Mouse (Mus musculus): ENCODE measurements around the gene Igsf8. TPM values are rescaled to one million over a fixed set of nuclear protein-coding genes. Genes with fewer than 3 reads are reported as not detected.

Gene Igsf8
- polyA plus RNA-seq, 1 experiment from 2014 or later, result 54.4 TPM

DNA sequence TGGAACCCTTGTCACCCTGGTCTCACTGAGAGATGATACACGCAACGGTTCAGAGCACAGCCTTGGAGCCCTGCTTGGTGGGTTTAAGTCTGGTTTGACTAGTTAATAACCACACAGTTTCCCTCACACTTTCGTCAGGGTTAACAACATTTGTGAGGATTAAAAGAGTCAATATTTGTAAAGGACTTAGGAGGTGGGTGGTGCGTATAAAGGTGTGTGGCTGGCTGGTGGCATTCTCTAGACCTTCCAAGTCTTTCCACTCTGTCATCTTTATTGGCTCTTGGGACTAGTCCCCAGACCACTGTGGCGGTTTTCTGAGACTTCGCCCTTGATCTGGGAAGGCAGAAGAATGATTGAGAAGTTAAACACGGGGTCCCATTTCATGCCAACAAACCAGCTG, 83.4 kb downstream of the Igsf8 start:
- Histone ChIP-seq H3K9ac (no peak overlapping the region), H3K36me3 (no peaks in the 10 kb centered on the region), H3K9me3 (replicated peaks) (no peaks in the 10 kb centered on the region), H3K27me3 (peaks cover 33% of the 10 kb centered on the region), H3K4me3 (replicated peaks) (no peak overlapping the region), H3K4me2 (no peak overlapping the region), H3K4me1 (peaks cover 14% of the 10 kb centered on the region), H3K27ac (no peak overlapping the region)
- WGBS, result 80% methylated on average over 7 of the region's 7 CpGs
- no peak for ATAC-seq (replicated peaks; ENCODE audit: low FRiP score)

DNA sequence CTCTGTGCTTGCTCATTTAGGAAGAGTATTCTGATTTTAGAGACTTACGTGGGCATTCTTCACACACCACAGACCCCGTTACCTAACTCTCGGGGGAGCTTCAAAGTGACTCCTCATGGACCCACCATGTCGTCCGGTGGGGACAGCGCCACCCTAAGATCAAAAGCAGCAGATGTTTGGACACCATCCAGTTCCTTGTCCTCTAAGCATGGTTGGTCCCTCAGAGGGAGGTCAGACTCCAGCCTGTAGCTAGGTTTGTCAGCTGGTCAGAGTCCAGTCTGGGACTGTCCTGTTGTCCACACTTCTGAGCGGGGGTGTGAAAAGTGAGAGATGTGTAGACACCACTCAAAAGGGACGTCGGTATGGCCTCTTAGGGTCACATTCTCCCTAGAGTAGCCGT, 85.3 kb downstream of the Igsf8 start:
- 75% methylated on average over 10 of the region's 10 CpGs for WGBS
- peaks cover 37% of the 10 kb centered on the region for H3K27me3 ChIP-seq
- ATAC-seq (replicated peaks; ENCODE audit: low FRiP score), result no peak

DNA sequence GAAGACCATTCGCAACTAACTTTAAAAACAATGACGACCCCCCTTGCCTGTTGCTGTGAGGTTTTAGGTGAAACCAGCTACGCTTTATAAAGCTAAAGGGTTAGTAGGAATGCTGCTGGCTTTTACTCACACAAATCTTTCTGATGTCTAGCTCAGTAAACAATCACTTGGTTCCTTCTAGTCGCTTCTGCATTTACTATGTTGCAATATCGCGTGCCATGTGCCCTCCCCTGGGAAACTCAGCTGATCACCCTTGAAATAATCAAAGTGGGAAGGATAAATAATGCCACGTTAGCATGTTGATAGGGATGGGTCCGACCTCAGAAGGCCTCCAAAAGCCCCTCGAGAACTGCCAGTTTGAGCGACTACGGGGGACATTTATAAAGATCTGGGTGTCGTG, 85.9 kb downstream of the Igsf8 start:
- 88% methylated on average over 12 of the region's 12 CpGs for WGBS
- ATAC-seq (replicated peaks; ENCODE audit: low FRiP score), result no peak
- no peak overlapping the region for H3K4me3 ChIP-seq (replicated peaks)
- H3K36me3 ChIP-seq, result no peaks in the 10 kb centered on the region
- peaks cover 23% of the 10 kb centered on the region for H3K4me1 ChIP-seq
- no peak overlapping the region for H3K27ac ChIP-seq
- no peak overlapping the region for H3K4me2 ChIP-seq
- H3K9ac ChIP-seq, result no peak overlapping the region
- peaks cover 36% of the 10 kb centered on the region for H3K27me3 ChIP-seq
- no peaks in the 10 kb centered on the region for H3K9me3 ChIP-seq (replicated peaks)

More for the DNA sequence above, 85.3 kb downstream of the Igsf8 start:
- no peak overlapping the region for H3K4me3 ChIP-seq (replicated peaks)
- H3K4me2 ChIP-seq, result no peak overlapping the region
- no peak overlapping the region for H3K9ac ChIP-seq
- H3K36me3 ChIP-seq, result no peaks in the 10 kb centered on the region
- no peak overlapping the region for H3K27ac ChIP-seq
- H3K9me3 ChIP-seq (replicated peaks), result no peaks in the 10 kb centered on the region
- peaks cover 21% of the 10 kb centered on the region for H3K4me1 ChIP-seq

DNA sequence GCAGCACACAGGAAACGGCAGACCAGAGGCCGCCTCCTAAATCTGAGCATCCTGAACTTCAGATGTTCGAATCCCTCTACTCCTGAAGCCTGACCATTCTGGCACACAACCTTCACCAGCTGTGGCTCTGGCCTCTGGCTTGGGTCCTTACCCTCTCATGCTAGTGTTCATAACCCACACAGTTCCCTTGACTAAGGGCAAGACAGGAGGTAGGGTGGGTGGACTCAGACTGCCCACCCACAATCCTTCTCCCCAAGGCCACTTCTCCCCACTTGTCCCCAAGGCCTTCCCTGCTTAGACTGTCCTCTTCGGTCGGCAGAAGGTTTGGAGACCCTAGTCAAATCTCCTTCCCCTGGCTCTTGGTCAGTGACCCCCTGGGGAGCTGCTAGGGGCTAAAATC, 88.1 kb downstream of the Igsf8 start:
- Histone ChIP-seq H3K4me1 (peaks cover 26% of the 10 kb centered on the region), H3K36me3 (no peaks in the 10 kb centered on the region), H3K4me3 (replicated peaks) (no peak overlapping the region), H3K27me3 (peaks cover 26% of the 10 kb centered on the region), H3K9me3 (replicated peaks) (no peaks in the 10 kb centered on the region), H3K27ac (peak overlapping the region; percentile 88), H3K4me2 (0 out of 2 replicates have a peak overlapping the region, but pooled peaks have one; percentile 24), H3K9ac (no peak overlapping the region)
- no peak for ATAC-seq (replicated peaks; ENCODE audit: low FRiP score)
- 67% methylated on average over 5 of the region's 5 CpGs for WGBS

DNA sequence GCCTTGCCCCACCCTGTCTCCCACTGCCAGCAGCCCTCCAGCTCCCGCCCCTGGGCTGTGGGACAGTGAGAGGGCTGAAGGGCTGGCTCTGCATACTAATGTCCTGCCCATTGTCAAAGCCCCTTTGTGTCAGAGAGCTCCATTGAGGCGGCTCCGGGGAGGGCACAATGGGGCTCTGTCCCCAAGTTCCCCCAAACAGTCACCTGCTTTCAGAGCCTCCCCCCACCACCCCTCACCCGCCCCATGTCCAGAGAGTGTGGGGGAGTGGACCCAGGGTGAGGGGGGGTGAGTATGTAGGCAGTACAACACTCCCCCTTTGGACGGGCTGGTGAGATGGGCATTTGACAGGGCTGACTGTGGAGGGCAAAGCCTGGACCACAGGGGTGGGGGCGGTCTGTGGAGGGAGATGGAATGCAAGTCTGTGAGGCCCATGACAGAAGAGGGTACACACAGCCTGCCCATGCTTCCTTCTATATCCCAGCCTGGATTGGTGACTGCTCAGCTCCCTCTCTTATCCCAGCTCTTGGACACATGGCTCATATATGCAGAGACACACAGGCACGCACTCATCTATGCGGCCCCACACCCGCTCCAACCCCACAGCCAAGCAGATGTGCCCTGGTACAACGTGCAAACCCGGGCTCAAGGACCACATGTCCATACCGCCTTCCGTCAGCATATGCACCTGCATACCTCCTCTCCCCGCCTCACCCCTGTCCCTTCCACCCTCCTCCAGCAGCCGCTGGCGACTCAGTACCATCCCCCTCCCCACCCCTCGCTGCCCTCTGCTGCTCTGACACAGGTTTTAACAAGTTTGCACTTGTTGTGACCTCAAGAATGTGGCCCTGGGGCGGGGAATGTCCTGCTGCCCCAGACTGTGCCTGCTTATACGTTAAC, 88.7 kb downstream of the Igsf8 start:
- peak overlapping the region; percentile 27 for H3K4me2 ChIP-seq
- no peaks in the 10 kb centered on the region for H3K36me3 ChIP-seq
- H3K4me1 ChIP-seq, result peaks cover 28% of the 10 kb centered on the region
- 12% methylated on average over 19 of the region's 19 CpGs for WGBS
- no peak overlapping the region for H3K4me3 ChIP-seq (replicated peaks)
- peak overlapping the region; percentile 88 for H3K27ac ChIP-seq
- peaks cover 26% of the 10 kb centered on the region for H3K27me3 ChIP-seq
- no peak overlapping the region for H3K9ac ChIP-seq
- peak; percentile 91 for ATAC-seq (replicated peaks; ENCODE audit: low FRiP score)
- no peaks in the 10 kb centered on the region for H3K9me3 ChIP-seq (replicated peaks)

DNA sequence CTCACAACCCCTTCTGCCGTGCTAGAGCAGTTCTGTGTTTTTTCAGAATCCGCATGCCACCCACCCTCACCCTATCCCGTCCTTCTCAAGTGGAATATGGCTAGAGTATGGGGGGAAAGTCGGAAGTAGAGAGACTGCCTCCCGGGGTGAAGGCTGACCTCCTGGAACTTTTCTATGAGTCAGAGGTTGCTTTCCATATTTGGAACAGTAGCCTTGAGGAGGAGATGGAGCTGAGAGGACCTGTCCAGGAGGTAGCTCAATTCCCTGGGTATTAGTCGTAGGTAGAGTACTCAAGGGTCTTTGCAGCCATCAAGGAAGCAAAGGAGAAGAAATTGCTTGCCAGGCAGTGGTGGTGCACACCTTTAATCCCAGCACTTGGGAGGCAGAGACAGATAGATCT, 90.6 kb downstream of the Igsf8 start:
- peaks cover 26% of the 10 kb centered on the region for H3K27me3 ChIP-seq
- no peak overlapping the region for H3K9ac ChIP-seq
- H3K4me1 ChIP-seq, result peaks cover 31% of the 10 kb centered on the region
- WGBS, result 70% methylated on average over 6 of the region's 6 CpGs
- no peak for ATAC-seq (replicated peaks; ENCODE audit: low FRiP score)
- no peak overlapping the region for H3K4me3 ChIP-seq (replicated peaks)
- no peaks in the 10 kb centered on the region for H3K9me3 ChIP-seq (replicated peaks)
- H3K27ac ChIP-seq, result 0 out of 2 replicates have a peak overlapping the region, but pooled peaks have one; percentile 88
- no peak overlapping the region for H3K4me2 ChIP-seq
- H3K36me3 ChIP-seq, result no peaks in the 10 kb centered on the region

DNA sequence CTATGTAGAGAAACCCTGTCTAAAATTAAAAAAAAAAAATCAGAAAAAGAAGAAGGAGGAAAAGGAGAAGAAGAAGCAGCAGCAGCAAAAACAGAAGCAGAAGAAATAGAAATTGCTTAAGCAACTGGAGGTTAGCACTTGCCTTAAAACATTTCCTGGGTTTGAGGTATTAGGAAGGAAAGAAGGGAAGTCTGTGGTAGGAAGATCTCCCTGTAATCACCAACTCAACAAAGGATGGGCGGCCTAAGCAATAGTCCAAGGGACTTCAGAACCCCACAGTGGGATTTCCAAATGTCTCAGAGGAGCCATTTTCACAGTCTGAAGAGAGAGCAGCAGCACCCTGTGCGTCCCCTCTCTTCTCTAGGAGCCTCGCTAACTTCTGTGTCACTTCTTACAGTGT, 91.0 kb downstream of the Igsf8 start:
- 0 out of 2 replicates have a peak overlapping the region, but pooled peaks have one; percentile 28 for H3K27ac ChIP-seq
- H3K9ac ChIP-seq, result no peak overlapping the region
- no peaks in the 10 kb centered on the region for H3K9me3 ChIP-seq (replicated peaks)
- H3K4me1 ChIP-seq, result peaks cover 31% of the 10 kb centered on the region
- 88% methylated on average over 3 of the region's 3 CpGs for WGBS
- H3K36me3 ChIP-seq, result no peaks in the 10 kb centered on the region
- ATAC-seq (replicated peaks; ENCODE audit: low FRiP score), result no peak
- no peak overlapping the region for H3K4me3 ChIP-seq (replicated peaks)
- no peak overlapping the region for H3K4me2 ChIP-seq
- peaks cover 26% of the 10 kb centered on the region for H3K27me3 ChIP-seq

DNA sequence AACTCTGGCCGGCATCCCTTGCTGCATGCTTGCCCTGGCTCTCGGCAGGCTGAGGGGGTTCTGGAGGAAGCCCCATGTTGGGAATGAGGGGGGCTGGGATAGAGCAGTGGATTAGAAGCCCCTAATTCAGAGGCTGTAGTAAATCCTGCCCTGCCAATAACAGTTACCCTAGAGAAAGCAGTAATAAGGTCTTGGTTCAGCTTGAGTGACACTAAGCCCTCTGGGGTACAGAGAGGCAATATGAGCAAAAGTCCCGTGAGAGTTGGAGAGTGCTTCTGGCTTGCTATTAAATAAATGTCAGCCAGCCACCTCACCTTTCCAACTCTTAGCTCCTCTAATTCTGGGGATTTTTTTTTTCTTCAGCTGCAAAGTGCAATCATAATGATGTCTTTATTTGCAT, 93.9 kb downstream of the Igsf8 start:
- no peaks in the 10 kb centered on the region for H3K9me3 ChIP-seq (replicated peaks)
- WGBS, result 44% methylated on average over 3 of the region's 3 CpGs
- H3K4me2 ChIP-seq, result no peak overlapping the region
- peak overlapping the region; percentile 63 for H3K27ac ChIP-seq
- no peak overlapping the region for H3K4me3 ChIP-seq (replicated peaks)
- ATAC-seq (replicated peaks; ENCODE audit: low FRiP score), result no peak
- no peak overlapping the region for H3K9ac ChIP-seq
- peaks cover 24% of the 10 kb centered on the region for H3K4me1 ChIP-seq
- peaks cover 28% of the 10 kb centered on the region for H3K27me3 ChIP-seq
- H3K36me3 ChIP-seq, result no peaks in the 10 kb centered on the region

DNA sequence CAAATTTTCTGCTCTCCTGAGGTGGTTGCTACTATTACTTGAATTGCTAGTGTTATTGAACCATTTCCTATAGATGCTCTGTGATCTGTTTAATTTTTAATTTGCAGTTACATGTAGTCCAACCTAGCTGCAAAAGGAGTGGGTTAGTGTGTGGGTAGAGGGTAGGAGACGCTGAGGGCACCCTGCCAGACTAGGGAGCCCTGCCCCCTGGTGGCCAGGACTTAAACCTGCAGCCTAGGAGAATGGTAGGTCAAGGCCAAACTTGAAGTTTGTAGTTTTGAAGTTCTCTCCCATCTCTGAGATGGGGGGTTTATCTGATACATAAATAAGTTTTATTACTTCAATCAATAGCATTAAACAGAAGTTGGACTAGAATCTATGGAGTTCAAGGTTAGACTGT, 96.1 kb downstream of the Igsf8 start:
- H3K9ac ChIP-seq, result no peak overlapping the region
- WGBS, result 3% methylated on average over 1 of the region's 1 CpGs
- peak; percentile 55; the same call in 1 of the 2 replicates for ATAC-seq (replicated peaks; ENCODE audit: low FRiP score)
- no peak overlapping the region for H3K27ac ChIP-seq
- peaks cover 8% of the 10 kb centered on the region for H3K27me3 ChIP-seq
- no peaks in the 10 kb centered on the region for H3K9me3 ChIP-seq (replicated peaks)
- H3K4me2 ChIP-seq, result no peak overlapping the region
- H3K4me3 ChIP-seq (replicated peaks), result no peak overlapping the region
- H3K36me3 ChIP-seq, result no peaks in the 10 kb centered on the region
- 0 out of 2 replicates have a peak, but pooled peaks cover 8% of the 10 kb centered on the region for H3K4me1 ChIP-seq

DNA sequence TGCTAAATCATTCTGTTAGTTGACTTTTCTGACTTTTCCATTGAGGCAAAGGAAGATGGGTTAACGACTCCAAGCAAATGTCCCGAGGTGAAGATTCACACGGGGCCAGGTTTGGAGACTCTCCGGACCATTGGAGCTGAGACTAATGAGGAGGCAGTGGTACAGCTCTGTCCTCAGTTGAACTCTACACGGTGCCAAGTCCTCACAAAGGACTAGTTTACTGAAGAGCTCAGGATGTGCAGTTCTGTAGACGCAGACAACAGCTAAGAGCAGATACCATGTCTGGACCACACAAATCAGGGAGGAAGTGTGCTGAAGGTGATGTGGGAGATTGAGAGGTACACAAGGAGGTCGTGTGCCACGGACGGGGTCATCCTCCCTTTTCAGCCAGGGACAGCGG, 96.9 kb downstream of the Igsf8 start:
- ATAC-seq (replicated peaks; ENCODE audit: low FRiP score), result no peak
- 0 out of 2 replicates have a peak, but pooled peaks cover 8% of the 10 kb centered on the region for H3K4me1 ChIP-seq
- WGBS, result 69% methylated on average over 10 of the region's 10 CpGs
- no peaks in the 10 kb centered on the region for H3K36me3 ChIP-seq
- no peak overlapping the region for H3K9ac ChIP-seq
- peaks cover 8% of the 10 kb centered on the region; the same call in 1 of the 2 replicates for H3K27me3 ChIP-seq
- no peaks in the 10 kb centered on the region for H3K9me3 ChIP-seq (replicated peaks)
- H3K27ac ChIP-seq, result no peak overlapping the region
- H3K4me2 ChIP-seq, result no peak overlapping the region
- no peak overlapping the region for H3K4me3 ChIP-seq (replicated peaks)

DNA sequence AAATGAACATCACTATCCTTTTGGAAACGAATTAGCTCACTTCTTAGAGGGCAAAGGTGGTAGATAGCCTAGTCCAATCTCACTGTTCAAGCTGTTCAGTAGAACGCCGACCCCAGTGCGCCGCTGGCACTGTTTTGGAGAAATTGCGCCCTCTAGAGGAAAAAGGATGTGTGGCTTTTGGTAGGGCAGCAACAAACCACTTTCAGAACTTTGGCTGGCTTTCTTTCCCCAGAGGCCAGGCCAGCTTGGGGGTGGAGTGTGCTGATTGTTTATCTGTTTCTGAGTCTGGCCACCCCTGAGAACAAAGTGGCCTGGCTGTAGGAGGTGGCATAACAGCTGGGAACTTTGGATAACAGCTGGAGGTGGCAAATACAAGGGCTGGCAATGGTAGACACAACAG, 103.2 kb downstream of the Igsf8 start:
- Histone ChIP-seq H3K4me1 (0 out of 2 replicates have a peak, but pooled peaks cover 3% of the 10 kb centered on the region), H3K36me3 (no peaks in the 10 kb centered on the region), H3K27ac (no peak overlapping the region), H3K9me3 (replicated peaks) (no peaks in the 10 kb centered on the region), H3K4me3 (replicated peaks) (no peak overlapping the region), H3K9ac (no peak overlapping the region), H3K4me2 (no peak overlapping the region), H3K27me3 (peaks cover 13% of the 10 kb centered on the region)
- WGBS, result 21% methylated on average over 6 of the region's 6 CpGs
- no peak for ATAC-seq (replicated peaks; ENCODE audit: low FRiP score)

DNA sequence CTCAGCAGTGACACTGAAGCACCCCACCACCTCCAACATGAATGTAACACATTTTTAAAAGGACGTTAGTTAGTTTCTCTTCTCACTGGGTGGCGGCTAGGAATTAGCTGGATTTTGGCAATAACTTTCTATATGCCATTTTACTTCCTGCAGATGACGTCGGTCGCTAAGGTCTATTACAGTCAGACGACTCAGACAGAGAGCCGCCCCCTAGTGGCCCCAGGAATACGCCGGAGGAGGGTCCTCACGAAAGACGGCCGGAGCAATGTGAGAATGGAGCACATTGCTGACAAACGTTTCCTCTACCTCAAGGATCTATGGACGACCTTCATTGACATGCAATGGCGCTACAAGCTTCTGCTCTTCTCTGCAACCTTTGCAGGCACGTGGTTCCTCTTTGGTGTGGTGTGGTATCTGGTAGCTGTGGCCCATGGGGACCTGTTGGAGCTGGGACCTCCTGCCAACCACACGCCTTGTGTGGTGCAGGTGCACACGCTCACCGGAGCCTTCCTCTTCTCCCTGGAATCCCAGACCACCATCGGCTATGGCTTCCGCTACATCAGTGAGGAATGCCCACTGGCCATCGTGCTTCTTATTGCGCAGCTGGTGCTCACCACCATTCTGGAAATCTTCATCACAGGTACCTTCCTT, 107.5 kb downstream of the Igsf8 start:
- peak; percentile 54; the same call in 1 of the 2 replicates for ATAC-seq (replicated peaks; ENCODE audit: low FRiP score)
- Histone ChIP-seq H3K9ac (no peak overlapping the region), H3K4me2 (peak overlapping the region; percentile 35), H3K4me3 (replicated peaks) (0 out of 2 replicates have a peak overlapping the region, but pooled peaks have one; percentile 4), H3K27me3 (peaks cover 12% of the 10 kb centered on the region; the same call in 1 of the 2 replicates), H3K9me3 (replicated peaks) (no peaks in the 10 kb centered on the region), H3K27ac (no peak overlapping the region), H3K36me3 (no peaks in the 10 kb centered on the region), H3K4me1 (0 out of 2 replicates have a peak, but pooled peaks cover 3% of the 10 kb centered on the region)
- 35% methylated on average over 23 of the region's 23 CpGs for WGBS

All from kidney, embryonic 15.5 days (tissue).